Mouse (Mus musculus): ENCODE measurements around the gene Hps3. TPM values are rescaled to one million over a fixed set of nuclear protein-coding genes. Genes with fewer than 3 reads are reported as not detected.
A peak's percentile ranks its signal among the peaks of the same experiment; 100 is the strongest.
"Not testable (repeated sequence)": the region's sequence is repeated elsewhere in the genome, so short reads cannot be mapped to it uniquely, and the experiment has no call there.

The Hps3 gene
- 10.7 and 13.3 TPM in 2 replicates for polyA plus RNA-seq (2015; fragmentation: Nextera tagmentation; extraction: Ambion mirVana)

- peak; percentile 90 for DNase-seq (ENCODE audit: low spot score)
These were observed at the start of gene Hps3 for GRCm38 (mm10) chr3:20034719-20035404. Gene Hps3 (minus strand): TSS chr3:20035315.

DNA sequence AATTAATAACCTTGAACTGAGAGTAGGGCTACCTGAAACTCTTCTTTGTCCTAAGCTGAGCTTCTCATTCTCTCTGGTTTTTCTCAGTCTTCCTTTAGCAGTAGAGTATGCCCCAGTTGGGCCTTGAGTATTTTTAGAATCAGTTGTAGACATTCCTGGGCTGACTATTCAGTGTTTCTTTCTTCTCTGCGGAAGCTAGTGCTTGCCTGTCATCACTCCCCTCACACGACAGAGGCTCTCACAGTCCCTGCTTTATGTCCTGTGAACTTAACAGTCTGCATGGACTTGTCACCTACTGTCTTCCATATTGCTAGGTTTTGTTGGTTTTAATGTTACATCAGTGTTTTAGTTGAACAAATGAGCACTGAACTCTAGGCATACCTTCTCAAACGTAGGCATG is 47.0 kb upstream of the Hps3 start:
- DNase-seq (ENCODE audit: low spot score), result no peak

GRCm38 (mm10) chr3:20076145-20077053 is 41.3 kb upstream of the Hps3 start:
- no peak for DNase-seq (ENCODE audit: low spot score)

- no peak for DNase-seq (ENCODE audit: low spot score)
These were observed 23.1 kb upstream of the Hps3 start for GRCm38 (mm10) chr3:20058197-20058541.

- peak; percentile 95 for DNase-seq (ENCODE audit: low spot score)
These were observed 22.4 kb upstream of the Hps3 start, which contains the start of gene Hltf for GRCm38 (mm10) chr3:20057306-20058196. Gene Hltf (plus strand): TSS chr3:20057811.

- not testable (repeated sequence) for DNase-seq (ENCODE audit: low spot score)
These were observed 9.6 kb upstream of the Hps3 start for GRCm38 (mm10) chr3:20044736-20045135.

- not testable (repeated sequence) for DNase-seq (ENCODE audit: low spot score)
These were observed 6.3 kb upstream of the Hps3 start for GRCm38 (mm10) chr3:20041461-20041860.

DNA sequence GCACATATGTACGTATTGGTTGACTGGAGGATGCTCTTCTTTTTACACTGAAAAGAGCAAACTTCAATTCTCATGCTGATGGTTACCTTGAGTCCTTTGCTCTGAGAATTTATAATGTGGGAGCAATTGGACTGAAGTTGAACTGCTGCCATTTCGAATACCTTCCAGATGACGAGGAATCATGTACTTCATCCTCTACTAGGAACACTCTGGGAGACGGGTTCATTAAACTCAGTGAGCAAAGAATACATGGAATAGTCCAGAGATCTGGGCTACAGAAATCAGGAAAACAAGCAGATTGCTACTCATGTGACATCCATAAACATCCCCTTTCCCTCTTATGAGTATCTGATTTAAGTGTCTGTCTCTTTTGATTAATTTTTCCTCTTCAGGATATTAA is 954 bp upstream of the Hps3 start:
- DNase-seq (ENCODE audit: low spot score), result no peak

DNA sequence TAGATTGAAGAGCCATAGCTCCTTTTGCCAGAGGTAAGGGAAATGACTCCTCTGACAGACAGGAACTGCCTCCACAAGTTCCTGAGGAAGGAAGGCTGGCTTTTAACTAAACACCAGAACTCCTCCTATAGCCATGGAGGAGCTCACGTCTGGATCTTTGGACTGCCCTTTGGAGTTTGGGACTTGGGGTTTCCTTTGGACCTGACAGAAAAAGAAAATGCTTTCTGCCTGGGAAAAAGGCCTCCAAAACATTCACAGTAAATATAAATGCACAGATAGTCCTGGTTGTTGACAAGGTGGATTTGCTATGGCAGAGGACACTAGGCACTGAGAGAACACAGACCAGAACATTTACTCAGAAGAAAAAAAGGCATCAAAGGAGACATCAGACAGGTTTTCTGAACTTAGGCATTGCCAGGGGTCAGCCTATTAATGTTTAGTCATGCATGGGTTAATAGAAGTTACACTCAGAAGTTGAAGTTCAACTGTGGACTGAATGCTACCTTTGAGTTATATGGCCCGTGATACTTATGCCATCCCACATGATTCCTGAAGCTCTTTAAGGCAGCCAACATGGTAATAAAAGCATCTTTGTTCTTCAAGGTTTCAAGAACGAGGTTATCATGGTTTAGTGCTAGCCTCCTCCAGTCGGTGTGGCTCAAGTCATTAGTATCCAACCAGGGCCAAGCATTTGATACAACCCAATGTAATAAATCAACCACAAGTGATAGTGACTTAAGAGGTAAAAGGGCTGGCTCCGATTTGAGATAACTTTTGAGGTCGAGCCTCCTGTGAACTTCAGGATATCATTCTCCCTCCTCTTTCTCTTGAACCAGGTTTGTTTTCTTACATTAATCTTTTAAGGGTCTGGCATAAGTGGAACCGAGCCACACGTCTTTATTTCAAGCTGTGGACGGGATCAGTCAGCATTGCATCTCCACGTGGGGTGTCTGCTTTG is 1.1 kb downstream of the Hps3 start:
- DNase-seq (ENCODE audit: low spot score), result no peak

- DNase-seq (ENCODE audit: low spot score), result no peak
These were observed 4.3 kb downstream of the Hps3 start for GRCm38 (mm10) chr3:20030807-20031206.

- no peak for DNase-seq (ENCODE audit: low spot score)
These were observed 6.5 kb downstream of the Hps3 start for GRCm38 (mm10) chr3:20028640-20029039.

DNA sequence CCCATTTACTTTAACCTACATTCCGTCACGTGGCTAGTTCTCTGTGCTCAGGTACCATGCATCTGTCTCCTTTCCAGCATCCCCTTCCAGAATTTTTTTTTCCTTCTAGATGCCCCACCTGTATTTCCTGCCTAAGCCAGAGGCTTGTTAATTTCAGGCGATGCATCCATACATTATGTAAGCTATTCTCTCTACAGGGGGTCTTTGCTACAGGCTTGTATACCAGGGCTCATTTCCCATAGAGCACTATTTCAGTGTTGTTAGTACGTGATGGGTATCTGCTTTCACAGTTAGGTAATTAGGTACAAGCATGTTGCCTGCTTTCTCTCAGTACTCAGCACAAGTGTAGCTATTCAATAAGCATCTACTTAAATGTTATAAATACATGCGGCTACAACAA is 7.3 kb downstream of the Hps3 start:
- no peak for DNase-seq (ENCODE audit: low spot score)

DNA sequence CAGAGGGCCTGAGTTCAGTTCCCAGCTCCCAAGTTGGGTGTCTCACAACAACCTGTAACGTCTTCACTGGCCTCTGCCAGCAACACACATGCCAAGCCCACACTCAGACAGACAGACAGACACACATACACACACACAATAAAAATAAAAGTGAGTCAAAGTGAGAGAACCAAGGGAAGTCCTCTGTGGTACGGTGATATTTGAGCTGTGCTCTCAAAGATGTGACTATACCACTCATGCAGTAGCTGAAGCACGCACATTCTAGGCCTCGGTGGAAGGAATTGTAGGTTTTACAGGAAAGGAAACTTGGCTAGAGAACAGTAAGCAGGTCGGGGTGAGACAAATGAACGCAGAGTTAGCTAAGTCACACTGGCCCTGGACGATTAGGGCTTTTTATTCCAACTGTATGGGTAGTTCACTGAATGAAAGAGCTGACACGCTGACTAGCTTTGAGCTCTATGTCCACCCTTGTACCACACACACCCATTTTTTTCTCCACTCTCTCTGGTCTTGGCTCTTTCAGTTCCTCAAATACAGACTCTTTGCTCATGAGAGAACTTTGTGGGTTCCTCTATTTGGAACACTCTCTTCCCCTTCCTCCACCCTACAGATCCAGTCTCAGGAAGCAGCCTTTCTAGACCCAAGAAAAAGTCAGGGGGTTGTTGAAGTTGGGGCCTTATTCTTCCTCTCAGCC is 8.0 kb downstream of the Hps3 start:
- no peak for DNase-seq (ENCODE audit: low spot score)

GRCm38 (mm10) chr3:20026481-20026880 is 8.6 kb downstream of the Hps3 start:
- no peak for DNase-seq (ENCODE audit: low spot score)

DNA sequence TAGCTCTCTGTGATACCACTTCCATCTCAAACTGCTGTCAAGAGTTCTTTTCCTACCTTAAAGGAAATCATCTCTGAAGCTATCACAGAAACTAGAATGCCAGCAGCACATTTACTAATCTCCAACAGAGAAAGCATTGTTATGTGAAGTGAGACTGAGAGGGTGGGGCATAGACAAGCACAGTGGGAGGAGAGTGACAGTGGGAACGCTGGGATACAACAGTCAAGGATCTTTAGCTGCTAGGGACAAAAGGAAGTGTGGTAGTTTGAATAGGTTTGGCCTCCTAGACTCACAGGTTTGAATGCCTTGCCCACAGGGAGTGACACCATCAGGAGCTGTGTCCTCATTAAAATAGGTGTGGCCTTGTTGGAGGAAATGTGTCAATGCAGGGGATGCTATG is 11.3 kb downstream of the Hps3 start:
- DNase-seq (ENCODE audit: low spot score), result no peak

DNA sequence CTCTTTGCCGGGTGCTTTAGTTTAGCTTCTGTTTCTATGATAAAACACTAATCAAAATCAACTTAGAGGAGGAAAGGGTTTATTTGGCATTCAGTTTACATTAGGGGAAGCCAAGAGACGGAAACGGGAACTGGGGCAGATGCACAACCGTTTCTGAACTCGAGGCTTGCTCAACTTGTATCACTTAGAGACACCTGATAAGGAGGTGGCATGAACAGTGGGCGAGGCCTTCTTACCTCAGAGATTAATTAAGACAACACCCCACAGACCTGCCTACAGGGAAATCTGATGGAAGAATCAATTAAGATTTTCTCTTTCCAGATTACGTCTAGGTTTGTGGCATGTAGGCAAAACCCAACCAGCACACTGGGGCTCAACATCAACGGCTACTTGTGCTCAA is 17.0 kb downstream of the Hps3 start:
- DNase-seq (ENCODE audit: low spot score), result no peak

- no peak for DNase-seq (ENCODE audit: low spot score)
These were observed 20.7 kb downstream of the Hps3 start for GRCm38 (mm10) chr3:20014454-20014853.

DNA sequence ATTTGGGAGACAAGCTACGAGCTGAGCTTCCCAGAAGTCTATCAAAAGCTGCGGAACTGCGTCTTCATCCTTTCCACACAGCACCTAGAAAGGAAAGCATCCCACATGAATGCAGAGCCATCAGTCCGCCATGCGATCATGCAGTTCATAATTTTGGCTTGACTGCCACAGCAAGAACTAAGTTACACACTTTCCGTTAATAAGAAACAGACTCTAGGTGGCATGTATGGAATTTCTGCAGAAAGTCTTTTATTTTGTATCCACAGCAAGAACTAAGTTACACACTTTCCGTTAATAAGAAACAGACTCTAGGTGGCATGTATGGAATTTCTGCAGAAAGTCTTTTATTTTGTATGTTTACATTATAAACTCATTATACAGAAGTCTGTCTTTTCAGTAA is 24.2 kb downstream of the Hps3 start:
- DNase-seq (ENCODE audit: low spot score), result not testable (repeated sequence)

DNA sequence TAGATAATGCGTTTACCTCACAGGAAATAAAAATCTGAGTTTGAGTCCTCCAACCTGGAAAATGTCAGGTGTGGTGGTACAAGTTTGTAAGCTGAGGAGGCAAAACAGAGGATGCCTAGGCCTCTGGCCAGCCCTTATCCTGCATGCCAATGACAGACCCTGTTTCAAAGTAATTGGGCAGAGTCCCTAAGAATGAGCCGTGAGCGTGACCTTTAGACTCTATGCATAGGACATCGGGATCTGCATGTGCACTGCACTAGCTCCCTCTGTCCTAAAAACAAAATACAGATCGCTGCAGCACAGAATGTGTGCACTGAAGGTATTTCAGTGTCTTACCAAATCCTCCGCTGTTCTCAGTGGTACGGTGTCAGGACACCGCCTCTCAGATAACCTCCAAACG is 24.7 kb downstream of the Hps3 start:
- no peak for DNase-seq (ENCODE audit: low spot score)

- DNase-seq (ENCODE audit: low spot score), result no peak
These were observed 27.4 kb downstream of the Hps3 start for GRCm38 (mm10) chr3:20007759-20008158.

Measured in thymus, postnatal 0 days (tissue).